Mouse (Mus musculus) lung, adult 18-20 months (tissue): ENCODE results near the gene Ager.
A peak's percentile ranks its signal among the peaks of the same experiment; 100 is the strongest.

Source experiments
- DNase-seq, 2 experiments: peaks; one replicate each; pipeline ENCODE4 v3.0.0; 2022; ENCODE audit warnings: mixed read lengths in 2 of 2

The Ager gene

DNA sequence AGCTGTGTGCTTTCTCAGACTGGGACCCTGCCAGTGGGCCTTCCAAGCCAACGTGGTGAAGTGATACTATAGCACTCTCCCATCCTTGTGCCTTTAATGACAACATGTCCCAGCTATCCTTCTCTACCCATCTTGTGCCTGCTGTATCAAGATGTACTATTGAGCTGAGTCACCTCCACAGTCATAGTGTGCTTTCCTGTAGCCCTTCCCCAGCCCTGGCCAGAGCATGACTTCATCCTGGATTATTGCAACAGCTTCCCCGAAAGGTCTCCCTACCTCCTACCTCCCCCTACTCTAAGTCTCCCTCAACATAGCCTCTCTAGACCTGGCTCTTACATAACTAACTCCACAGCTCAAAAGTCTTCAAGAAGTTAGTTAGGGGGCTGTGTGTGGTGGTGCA is 38.0 kb downstream of the Ager start:
- DNase-seq = no peak

DNA sequence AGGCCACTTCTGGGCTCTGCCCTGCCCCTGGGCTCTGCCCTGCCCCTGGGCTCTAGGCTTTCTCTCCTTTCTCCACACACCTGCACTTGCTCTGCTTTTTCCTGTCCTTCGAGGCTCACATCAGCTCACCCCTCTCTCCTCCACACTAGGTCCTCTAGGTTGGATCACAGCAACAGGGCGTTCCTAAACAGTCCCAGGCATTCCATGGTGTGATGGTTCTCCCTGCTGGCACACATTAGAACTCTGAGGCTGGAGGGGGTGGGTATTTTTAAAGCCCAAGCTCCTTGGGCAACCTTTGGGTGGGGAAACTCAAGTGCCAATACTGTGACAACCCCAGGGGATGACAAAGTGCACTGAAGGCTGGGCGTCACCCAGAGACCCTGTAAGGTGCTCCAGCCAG is 39.8 kb downstream of the Ager start:
- DNase-seq = no peak

DNA sequence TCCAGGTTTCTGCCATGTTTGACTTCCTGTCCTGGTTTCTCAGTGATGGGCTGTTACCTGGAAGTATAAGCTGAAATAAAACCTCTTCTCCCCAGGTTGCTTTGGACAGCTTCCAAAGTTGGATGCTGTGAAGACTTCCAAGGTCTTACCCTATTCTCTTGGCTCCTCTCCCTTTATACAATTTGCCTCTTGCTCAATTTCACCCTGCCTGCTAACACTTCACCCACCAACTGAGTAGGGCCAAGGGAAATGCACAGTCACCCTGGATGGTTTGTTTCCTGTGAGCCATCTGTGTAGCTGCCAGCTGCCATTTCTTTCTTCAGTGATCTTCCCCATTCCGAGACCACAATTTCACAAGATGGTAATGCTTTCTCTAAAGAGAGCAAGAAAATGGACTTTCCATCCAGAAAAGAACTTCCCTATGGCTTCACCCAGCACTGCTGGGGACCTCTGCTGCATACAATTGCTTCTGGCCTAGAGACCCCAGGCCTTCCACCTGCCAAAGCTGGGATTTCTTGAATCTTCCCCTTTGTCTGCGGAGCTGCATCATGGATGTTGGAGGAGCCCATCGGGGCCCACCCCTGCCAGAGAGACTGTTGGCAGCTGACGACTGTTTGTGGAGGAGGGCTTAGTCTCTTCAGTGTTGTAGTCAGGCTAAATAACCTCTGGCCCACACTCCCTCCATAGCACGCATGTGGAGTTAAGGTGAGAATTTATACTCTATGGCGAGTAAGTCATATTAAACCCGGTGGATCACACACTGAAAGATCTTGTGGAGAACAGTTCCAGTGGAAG is 42.0 kb downstream of the Ager start:
- no peak for DNase-seq

DNA sequence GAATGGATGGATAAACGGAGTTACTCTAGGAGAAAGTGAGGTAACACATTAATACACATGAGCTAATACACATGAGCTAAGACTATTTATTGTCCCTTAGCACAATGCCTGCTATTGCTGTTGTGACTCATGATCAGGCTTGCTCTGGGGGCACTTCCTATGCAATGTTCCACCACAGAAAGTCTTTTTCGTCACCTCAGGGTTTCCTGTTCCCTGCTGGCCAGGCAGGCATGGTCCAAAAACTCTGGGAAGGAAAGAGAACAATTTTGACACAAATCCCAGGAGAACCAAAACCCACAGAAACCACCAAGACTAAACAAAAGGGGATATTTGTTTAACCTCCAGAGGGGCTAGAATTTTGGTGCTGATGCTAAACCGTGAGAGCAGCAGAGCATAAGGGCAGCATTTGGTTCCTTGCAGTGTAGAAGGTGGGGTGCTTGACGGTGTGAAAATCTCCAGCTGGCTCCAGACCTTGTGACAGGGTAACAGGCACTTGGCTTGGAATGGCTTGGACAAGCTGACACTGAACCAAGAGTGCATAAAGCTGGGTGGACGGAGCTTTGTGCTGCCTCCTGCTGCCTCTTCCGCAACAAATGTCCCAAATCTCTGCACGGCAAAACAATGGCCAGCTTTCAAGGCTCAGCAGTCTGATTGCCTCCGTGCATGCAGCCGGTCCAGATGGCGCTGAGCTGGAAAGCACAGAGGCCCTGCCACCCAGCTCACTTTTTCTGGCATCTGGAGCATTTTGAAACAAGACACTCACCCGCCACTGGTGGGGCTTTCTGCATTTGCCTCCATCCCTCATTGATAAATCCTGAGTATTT is 43.3 kb downstream of the Ager start:
- DNase-seq = no peak

DNA sequence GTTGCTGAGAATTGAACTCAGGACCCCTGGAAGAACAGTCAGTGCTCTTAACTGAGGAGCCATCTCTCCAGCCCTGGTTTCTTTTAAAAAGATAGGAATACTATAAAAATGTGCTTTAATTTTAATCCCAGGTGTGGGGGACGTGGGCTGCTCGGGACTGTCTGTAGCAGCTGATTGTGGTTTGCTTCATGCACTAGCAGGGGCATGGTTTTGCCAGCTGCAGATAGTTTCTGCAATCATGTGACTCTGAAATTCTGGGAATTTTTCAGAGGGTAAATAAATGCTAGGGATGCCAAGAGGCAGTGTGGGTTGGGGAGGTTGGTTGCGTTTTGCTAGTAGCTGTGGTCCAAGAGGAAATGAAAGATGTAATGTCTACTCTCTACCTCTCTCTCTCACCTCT is 44.3 kb downstream of the Ager start:
- DNase-seq = no peak

DNA sequence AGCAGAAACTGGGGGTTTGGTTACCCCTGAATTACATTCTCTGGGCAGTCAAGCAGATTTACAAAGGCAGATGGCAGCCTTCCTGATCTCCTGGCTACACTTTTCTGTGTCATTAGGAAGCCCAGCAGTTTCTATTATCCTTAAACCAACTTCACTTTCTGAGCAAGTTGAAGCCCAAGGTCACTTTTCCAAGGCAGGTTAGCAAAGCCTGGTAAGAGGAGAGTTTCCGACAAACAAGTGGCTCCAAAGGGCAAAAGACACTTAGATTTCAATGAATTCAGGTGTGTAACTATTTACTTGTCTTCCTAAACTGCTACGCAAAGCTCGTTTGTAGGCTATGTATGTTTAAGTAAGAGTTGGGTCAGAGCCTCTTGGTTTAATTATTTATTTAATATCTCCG is 45.7 kb downstream of the Ager start:
- DNase-seq = no peak

DNA sequence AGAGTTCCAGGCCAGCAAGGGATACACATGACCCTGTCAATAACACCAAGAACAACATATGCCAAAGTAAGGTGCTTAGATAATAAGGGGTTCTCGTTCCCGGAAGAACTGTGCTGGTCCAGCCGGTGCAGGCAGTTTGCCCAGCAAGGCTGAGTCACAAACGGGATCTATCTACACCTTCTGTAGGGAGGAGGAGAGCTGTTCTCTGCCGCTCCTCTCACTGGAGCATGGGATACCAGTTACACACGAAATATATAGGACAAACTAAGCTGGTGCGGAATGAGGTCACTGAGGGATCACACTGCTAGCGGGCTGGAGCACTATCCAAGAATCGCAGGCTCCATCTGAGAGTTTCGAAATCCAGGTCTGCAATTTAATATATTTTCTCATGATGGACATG is 46.3 kb downstream of the Ager start:
- DNase-seq = no peak

DNA sequence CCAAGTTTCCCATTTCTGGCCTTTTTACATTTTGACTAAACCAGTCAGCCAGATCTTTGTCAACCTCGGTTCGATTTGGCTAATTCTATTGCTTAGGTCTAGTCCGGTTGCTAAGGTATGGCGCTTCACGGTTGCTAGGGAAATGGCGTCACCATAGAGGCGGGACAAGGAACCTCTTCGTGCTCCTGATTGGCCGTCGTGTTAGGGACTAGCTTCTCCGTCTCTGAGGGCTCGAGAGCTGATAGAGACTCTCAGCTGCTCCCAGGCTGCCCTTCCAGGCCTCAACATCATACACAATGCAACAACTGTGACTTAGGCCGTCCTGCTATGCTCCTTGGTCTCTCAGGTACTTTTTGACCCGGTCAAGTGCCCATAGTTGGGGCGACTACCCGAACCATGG is 46.9 kb downstream of the Ager start, which contains the start of gene Fkbpl:
Fkbpl (plus strand) TSS at position 157 of the 400 bp plus-strand sequence.
- DNase-seq = peak; percentile 97 to 98

DNA sequence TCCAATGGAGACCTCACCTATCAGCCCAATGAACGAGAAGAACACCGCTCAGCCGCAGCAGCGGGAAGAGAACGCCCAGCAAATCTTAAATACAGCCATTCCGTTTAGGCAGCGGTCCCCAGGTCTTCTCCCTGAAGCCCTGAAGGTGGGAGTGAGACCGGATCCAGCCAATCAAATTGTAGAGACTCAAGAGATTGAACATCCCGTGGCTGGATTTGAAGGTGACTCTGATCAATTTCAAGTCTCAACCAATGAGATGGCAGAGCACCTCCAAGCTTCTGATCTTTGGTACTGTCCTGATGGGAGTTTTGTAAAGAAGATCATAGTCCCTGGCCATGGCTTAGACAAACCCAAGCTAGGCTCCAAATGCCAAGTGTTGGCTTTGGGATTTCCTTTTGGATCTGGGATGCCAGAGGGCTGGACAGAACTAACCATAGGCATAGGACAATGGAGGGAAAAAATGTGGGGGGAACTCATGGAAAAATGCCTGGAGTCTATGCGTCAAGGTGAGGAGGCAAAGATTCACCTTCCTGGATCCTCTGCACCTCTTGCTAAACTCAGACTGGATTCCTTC is 47.7 kb downstream of the Ager start:
- no peak for DNase-seq

DNA sequence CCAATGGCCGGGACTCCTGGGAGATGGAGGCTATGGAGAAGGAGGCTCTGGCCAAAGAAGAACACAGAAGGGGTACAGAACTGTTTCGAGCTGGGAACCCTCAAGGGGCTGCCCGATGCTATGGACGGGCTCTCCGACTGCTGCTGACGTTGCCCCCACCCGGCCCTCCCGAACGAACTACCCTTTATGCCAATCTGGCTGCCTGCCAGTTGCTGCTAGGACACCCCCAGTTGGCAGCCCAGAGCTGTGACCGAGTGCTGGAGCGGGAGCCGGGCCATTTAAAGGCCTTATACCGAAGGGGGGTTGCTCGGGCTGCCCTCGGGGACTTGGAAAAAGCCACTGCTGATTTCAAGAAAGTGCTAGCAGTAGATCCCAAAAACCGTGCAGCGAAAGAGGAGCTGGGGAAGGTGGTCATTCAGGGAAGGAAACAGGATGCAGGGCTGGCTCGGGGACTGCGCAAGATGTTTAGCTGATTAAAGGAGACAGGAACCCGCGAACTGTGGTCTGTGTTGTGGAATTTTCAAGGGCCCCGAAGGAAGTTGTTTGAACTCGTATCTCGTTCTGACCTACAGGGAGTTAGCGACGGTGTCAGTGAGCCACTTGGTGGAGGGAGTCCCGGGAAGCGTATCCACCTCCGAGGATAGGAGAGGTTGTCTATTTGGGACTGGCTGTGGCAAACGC is 48.3 kb downstream of the Ager start:
- DNase-seq = no peak

DNA sequence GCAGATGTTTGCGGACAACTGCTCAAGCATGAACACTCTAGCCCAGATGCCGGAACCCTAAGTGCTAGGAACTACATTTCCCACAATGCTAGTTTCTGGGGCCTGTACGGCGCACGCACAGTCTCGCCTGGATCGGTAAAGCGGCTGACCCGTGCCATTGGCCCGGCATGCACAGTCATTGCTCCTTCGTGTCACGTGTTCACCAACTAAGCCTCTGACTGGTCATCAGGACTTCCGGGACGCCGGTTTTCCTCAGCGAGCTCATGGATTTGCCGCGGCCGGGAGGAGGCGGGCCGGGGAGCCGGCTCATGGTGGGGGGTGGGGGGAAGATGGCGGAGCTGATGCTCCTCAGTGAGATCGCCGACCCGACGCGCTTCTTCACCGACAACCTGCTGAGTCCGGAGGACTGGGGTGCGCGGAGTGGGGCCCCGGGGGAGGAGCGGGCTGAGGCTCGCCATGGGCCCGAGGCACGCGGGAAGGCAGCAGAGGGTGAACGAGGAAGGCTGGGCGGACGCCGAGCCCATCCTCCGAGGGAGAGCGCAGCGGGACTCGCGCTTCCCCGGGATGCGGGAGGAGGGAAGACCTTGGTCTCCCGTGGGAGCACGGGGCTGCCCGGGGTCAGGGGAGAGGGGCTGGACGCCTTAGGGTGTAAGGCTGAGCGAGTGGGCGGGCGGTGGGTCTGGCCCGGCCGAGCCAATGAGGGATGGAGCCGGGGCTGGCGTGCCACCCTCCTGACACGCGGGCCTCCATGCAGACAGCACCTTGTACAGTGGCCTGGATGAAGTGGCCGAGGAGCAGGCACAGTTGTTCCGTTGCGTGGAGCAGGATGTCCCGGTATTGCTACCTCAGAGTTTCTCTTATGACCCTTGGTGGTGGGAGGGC is 49.5 kb downstream of the Ager start, which contains the start of gene Atf6b:
Atf6b (plus strand) TSS at position 241 of the 882 bp plus-strand sequence.
- DNase-seq = peak; percentile 98 to 99

DNA sequence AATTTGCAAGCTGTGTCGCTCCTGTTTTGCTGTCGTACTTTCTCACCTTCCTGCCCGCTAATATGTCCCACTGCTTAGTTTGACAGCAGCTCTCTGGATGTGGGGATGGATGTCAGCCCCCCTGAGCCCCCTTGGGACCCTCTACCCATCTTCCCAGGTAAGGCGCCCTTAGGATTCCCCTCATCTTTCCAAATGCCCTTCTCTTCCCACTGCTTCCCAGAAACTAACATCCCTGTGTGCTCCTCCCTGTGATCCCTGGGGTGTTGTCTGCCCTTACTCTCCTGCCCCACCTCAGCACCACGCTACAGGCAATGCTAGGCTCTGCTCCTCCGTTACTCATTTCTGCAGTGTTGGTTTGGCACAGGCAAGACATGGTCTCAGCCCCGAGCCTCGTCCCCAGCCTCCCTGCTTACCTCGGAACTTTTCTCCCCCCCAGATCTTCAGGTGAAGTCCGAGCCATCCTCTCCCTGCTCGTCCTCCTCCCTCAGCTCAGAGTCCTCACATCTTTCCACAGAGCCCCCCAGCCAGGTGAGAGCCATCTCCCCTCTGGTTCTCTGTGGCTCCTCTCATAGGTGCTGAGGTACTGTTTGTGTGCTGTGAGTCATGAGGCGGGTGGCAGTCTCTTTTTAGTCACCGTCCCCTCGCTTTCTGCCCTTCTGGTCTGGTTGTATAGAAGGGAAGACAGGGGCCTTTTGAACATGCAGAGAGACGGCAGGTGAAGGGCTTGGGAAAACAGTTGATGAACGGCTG is 50.7 kb downstream of the Ager start:
- no peak for DNase-seq

DNA sequence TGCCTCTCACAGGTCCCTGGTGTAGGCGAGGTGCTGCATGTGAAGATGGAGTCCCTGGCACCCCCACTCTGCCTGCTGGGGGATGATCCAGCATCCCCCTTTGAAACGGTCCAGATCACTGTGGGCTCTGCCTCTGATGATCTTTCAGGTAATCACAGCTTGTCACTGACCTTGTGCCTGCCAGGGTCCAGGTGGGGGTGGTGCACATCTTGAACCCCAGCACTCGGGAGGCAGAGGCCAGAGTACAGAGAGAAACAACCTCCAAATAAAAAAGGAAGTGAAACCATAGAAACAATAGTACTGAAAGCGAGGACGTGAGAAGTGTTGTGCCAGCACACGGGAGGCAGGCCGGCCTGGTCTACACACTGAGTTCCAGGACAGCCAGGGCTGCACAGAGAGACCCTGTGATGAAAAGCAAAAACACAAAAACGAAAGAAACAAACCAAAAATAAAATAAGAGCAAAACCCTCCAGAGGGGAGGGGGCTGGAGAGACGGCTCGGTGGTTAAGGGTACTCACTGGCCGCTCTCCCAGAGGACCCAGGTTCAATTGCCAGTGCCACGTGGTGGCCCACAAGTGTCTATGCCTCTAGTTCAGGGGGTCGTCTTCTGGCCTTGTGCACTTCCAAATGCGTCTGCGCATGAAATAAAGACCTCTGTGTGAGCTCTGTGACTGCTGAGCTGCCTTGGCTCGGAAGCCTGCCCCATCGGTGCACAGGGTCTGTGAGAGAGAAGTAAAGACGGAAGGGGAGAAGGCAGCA is 51.6 kb downstream of the Ager start:
- DNase-seq = no peak
